Mouse (Mus musculus) CD4-positive helper T cell, adult 2 months (primary cell): ENCODE measurements around the gene Kcp.
A peak's percentile ranks its signal among the peaks of the same experiment; 100 is the strongest.

ENCODE experiments used
- DNase-seq: peaks from one replicate; pipeline ENCODE4 v3.0.0-alpha.2; 2012; ENCODE audit warnings: low read depth, missing footprints, low spot score

Kcp gene

GRCm38 (mm10) chr6:29523301-29524033, 15.7 kb upstream of the Kcp start:
- no peak for DNase-seq

- no peak for DNase-seq
These were observed 15.0 kb upstream of the Kcp start for GRCm38 (mm10) chr6:29522626-29523300.

- DNase-seq, result peak; percentile 67
These were observed 9.4 kb upstream of the Kcp start for GRCm38 (mm10) chr6:29517139-29517538.

DNA sequence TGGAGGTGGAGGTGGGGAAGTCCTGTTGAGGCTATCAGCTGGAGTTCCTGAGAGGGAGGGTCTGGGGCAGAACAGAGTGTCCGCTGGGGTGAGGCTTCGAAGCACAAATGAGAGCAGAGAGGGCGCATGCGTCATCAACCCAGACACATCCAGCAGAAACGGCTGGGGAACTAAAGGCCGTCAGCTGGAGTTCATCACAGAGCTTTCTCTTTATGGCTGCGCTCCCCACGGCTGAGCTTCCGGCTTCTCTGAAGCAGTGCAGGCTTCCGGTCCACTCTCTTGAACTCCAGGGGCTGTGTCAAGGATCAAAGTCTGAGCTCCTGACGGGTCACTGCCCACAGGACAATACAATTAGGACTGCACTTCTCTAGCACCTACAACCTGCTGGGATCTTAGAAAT, 5.5 kb upstream of the Kcp start:
- DNase-seq, result peak; percentile 54

DNA sequence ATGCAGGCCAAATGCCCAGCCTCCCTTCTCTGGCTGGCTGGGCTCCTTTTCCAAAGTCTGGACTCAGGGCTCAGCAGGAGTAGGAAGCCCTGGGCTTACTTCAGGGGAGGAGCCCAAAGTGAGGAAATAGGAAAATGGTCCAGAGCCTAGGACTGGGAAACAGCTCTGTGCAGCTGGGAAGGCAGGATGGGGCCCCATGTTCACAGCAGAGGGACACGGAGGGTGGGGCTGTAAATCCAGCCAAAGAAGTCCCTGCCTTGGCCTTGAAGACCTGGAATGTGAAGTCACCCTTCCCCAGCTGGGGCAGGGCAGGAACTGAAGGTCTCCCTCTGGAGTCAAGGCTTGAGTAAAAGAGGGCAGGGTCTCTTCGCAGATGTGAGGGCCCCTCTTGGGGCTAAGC, 1.3 kb upstream of the Kcp start:
- DNase-seq, result no peak

GRCm38 (mm10) chr6:29506834-29507233, 918 bp downstream of the Kcp start:
- no peak for DNase-seq

DNA sequence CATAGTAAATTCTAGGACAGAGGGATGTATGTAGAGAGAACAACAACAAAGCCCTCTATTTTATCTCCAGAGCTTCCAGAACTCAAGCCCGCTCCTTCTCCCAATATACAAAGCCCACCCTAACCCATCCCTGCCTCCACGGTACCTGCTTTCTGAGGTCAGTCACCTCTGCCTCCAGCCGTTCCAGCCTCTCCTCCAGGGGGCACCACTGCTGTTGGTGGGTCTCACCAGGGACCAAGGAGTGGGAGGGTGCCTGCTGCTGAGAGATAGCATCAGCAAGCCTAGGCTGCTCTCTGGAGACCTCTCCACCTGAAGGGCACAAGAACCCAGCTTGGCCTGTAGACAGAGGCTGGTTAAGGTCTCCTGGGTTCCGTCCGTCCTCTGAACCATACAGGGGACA, 2.3 kb downstream of the Kcp start:
- DNase-seq, result no peak

DNA sequence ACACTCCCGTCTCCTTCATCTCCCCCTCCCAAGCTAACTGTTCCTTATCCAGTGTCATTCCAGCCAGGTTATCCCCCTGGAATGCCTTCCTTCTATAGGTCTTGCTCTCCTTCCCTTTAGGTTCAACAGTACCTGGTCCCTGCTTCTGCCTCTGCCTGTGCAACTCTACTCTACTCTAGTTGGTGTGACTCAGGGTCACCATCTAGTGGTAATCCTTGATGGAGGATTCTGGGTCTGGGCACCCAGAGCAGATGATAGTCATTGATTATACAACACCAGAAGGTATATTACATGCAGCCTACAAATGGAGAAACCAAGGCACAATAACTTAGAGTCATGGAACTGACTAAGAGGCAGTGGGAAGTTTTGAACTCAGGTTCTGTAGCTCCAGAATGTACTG, 6.2 kb downstream of the Kcp start:
- no peak for DNase-seq

GRCm38 (mm10) chr6:29500810-29501209, 6.9 kb downstream of the Kcp start:
- no peak for DNase-seq

GRCm38 (mm10) chr6:29500177-29500576, 7.6 kb downstream of the Kcp start:
- no peak for DNase-seq

- DNase-seq, result no peak
These were observed 10.0 kb downstream of the Kcp start for GRCm38 (mm10) chr6:29497791-29498190.

- DNase-seq, result no peak
These were observed 11.5 kb downstream of the Kcp start for GRCm38 (mm10) chr6:29496270-29496669.

GRCm38 (mm10) chr6:29494101-29494500, 13.7 kb downstream of the Kcp start:
- no peak for DNase-seq

GRCm38 (mm10) chr6:29485951-29486350, 21.8 kb downstream of the Kcp start:
- no peak for DNase-seq

GRCm38 (mm10) chr6:29484716-29485559, 22.8 kb downstream of the Kcp start:
- DNase-seq, result peak; percentile 47

- DNase-seq, result no peak
These were observed 25.1 kb downstream of the Kcp start for GRCm38 (mm10) chr6:29482691-29483090.

GRCm38 (mm10) chr6:29474736-29475135, 33.0 kb downstream of the Kcp start:
- no peak for DNase-seq

- peak; percentile 86 for DNase-seq
These were observed 33.6 kb downstream of the Kcp start for GRCm38 (mm10) chr6:29473941-29474691.

DNA sequence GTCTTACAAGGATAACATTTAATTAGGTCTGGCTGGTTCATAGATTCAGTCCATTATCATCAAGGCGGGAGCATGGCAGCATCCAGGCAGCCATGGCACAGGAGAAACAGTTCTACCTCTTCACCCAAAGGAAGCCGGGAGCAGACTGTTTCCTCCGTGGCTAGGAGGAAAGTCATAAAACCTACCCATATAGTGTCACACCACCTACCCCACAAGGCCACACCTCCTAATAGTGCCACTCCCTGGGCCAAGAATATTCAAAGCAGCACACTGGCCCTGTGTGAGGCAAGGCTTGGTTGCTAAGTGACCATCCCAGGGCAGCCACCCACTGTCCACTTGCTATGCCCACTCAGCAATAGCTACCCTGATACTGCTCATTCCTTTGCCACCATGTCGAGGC, 36.6 kb downstream of the Kcp start, which contains the start of gene Atp6v1fnb:
Gene Atp6v1fnb, plus strand, starts transcription at position 301 of the 400 bp plus-strand sequence.
- no peak for DNase-seq

DNA sequence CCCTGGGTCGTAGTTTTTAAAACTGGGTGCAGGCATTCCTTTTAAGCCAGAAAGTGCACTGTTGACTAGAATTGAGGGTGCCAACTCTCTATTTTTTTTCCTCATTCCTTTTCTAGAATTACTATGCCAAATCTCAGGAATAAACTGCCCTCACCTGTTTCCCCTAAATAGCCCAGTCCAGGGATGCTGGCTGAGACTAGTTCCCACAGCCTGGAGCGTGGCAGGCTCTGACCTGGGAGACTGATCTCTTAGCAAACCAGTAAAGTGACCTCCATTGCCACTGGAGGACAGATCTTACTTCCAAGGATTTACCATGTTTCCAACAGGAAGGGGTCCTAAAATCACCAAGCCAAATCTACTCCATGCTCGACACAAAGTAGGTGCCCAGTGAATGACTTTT, 38.9 kb downstream of the Kcp start:
- DNase-seq, result no peak

- peak; percentile 96 for DNase-seq
These were observed 40.0 kb downstream of the Kcp start, which contains the start of gene Atp6v1f for GRCm38 (mm10) chr6:29467583-29468354. Gene Atp6v1f, plus strand, starts transcription at chr6:29467718.
